Mouse (Mus musculus) liver, embryonic 16.5 days (tissue): ENCODE data around the gene Usp12. TPM values are rescaled to one million over a fixed set of nuclear protein-coding genes. Genes with fewer than 3 reads are reported as not detected.

ENCODE experiments used
- ATAC-seq: fragments of 200-750 bp; cut with Nextera tagmentation; 2 replicates; pipeline ENCODE4 v1.8.0; 2017; ENCODE audit warnings: low read depth, mild to moderate bottlenecking, moderate number of reproducible peaks, moderate library complexity
- H3K27ac ChIP-seq: fragments of 300-500 bp; sonication (generic); 2 replicates; pipeline ENCODE4 v1.5.1; 2014; ENCODE audit warnings: mild to moderate bottlenecking, low read length
- H3K27me3 ChIP-seq: fragments of 300-500 bp; sonication (generic); 2 replicates; pipeline ENCODE4 v1.6.1; 2014; ENCODE audit warnings: low read depth, low read length, mixed read lengths; ENCODE audit not compliant: control insufficient read depth, insufficient read depth
- H3K36me3 ChIP-seq: fragments of 300-500 bp; sonication (generic); 2 replicates; pipeline ENCODE4 v1.6.1; 2014; ENCODE audit warnings: mild to moderate bottlenecking; ENCODE audit not compliant: control insufficient read depth, insufficient read depth
- H3K4me1 ChIP-seq: fragments of 300-500 bp; sonication (generic); 2 replicates; pipeline ENCODE4 v1.6.1; 2014; ENCODE audit warnings: low read depth, low read length, mixed read lengths; ENCODE audit not compliant: control insufficient read depth
- H3K4me2 ChIP-seq: fragments of 300-500 bp; sonication (generic); 2 replicates; pipeline ENCODE4 v1.6.1; 2014; ENCODE audit warnings: low read depth, low read length, mixed read lengths
- H3K4me3 ChIP-seq: fragments of 300-500 bp; sonication (generic); 2 replicates; pipeline ENCODE4 v1.5.1; 2014; ENCODE audit warnings: low read depth, mild to moderate bottlenecking, low read length
- H3K9ac ChIP-seq: fragments of 300-500 bp; sonication (generic); 2 replicates; pipeline ENCODE4 v1.6.1; 2014; ENCODE audit warnings: low read depth, low read length
- H3K9me3 ChIP-seq: fragments of 300-500 bp; sonication (generic); replicated peaks from 2 replicates; pipeline ENCODE4 v1.6.1; 2016; ENCODE audit warnings: low read length; ENCODE audit not compliant: control insufficient read depth
- WGBS: fragments of 180-500 bp; shearing (Covaris S2); extraction: QIAGEN DNeasy Blood & Tissue Kit; methylation state at CpG from one replicate; pipeline ENCODE4 v1.1.7; 2014; ENCODE audit not compliant: insufficient replicate concordance; 5-methylcytosine and 5-hydroxymethylcytosine counted together
- polyA plus RNA-seq: library from polyadenylated mRNA; unstranded; fragments of >200 nt; fragmentation: Nextera tagmentation; extraction: Ambion mirVana; gene quantifications from 2 replicates; pipeline ENCODE4 v1.2.1, GENCODE M21; 2015

Gene Usp12
- polyA plus RNA-seq, 1 experiment from 2014 or later = 8.1 TPM

- ATAC-seq = peak; percentile 96
- H3K27me3 ChIP-seq = no peaks in the 10 kb centered on the region
- H3K4me1 ChIP-seq = peaks cover 44% of the 10 kb centered on the region
- H3K36me3 ChIP-seq = no peaks in the 10 kb centered on the region
- peak overlapping the region; percentile 100 for H3K27ac ChIP-seq
- H3K4me3 ChIP-seq = peak overlapping the region; percentile 21; the same call in 1 of the 2 replicates
- peaks cover 3% of the 10 kb centered on the region; the same call in 1 of the 2 replicates for H3K9me3 ChIP-seq
- H3K4me2 ChIP-seq = peak overlapping the region; percentile 57
- WGBS = 8% methylated on average over 8 of the region's 8 CpGs
- peak overlapping the region; percentile 66 for H3K9ac ChIP-seq
Observed at GRCm38 (mm10) chr5:146703710-146704121, 91.1 kb downstream of the Usp12 start.

GRCm38 (mm10) chr5:146700099-146700498 is 94.7 kb downstream of the Usp12 start:
- H3K9ac ChIP-seq = no peak overlapping the region

GRCm38 (mm10) chr5:146699433-146700019 is 95.3 kb downstream of the Usp12 start:
- WGBS = 32% methylated on average over 4 of the region's 4 CpGs
- H3K27ac ChIP-seq = 0 out of 2 replicates have a peak overlapping the region, but pooled peaks have one; percentile 15
- H3K4me2 ChIP-seq = no peak overlapping the region
- no peak overlapping the region for H3K9ac ChIP-seq
- H3K36me3 ChIP-seq = no peaks in the 10 kb centered on the region
- H3K4me3 ChIP-seq = no peak overlapping the region
- H3K9me3 ChIP-seq = peaks cover 3% of the 10 kb centered on the region; the same call in 1 of the 2 replicates
- H3K27me3 ChIP-seq = no peaks in the 10 kb centered on the region
- H3K4me1 ChIP-seq = peaks cover 40% of the 10 kb centered on the region
- ATAC-seq = no peak

More at GRCm38 (mm10) chr5:146700099-146700498, 94.7 kb downstream of the Usp12 start:
- Histone ChIP-seq H3K27me3 (no peaks in the 10 kb centered on the region), H3K36me3 (no peaks in the 10 kb centered on the region), H3K4me3 (no peak overlapping the region), H3K27ac (no peak overlapping the region), H3K9me3 (peaks cover 3% of the 10 kb centered on the region; the same call in 1 of the 2 replicates), H3K4me2 (no peak overlapping the region), H3K4me1 (peaks cover 40% of the 10 kb centered on the region)
- 79% methylated on average over 10 of the region's 10 CpGs for WGBS
- no peak for ATAC-seq

- Histone ChIP-seq H3K4me3 (no peak overlapping the region), H3K36me3 (no peaks in the 10 kb centered on the region), H3K27me3 (no peaks in the 10 kb centered on the region), H3K9ac (no peak overlapping the region), H3K4me2 (no peak overlapping the region), H3K4me1 (peaks cover 48% of the 10 kb centered on the region), H3K27ac (no peak overlapping the region; the same call in 1 of the 2 replicates), H3K9me3 (no peaks in the 10 kb centered on the region)
- 61% methylated on average over 5 of the region's 5 CpGs for WGBS
- ATAC-seq = no peak
Observed at GRCm38 (mm10) chr5:146695543-146695942, 99.3 kb downstream of the Usp12 start.

GRCm38 (mm10) chr5:146692976-146693361 is 101.8 kb downstream of the Usp12 start:
- Histone ChIP-seq H3K27ac (peak overlapping the region; percentile 85), H3K9ac (peak overlapping the region; percentile 48), H3K4me3 (0 out of 2 replicates have a peak overlapping the region, but pooled peaks have one; percentile 1), H3K4me1 (peaks cover 35% of the 10 kb centered on the region), H3K36me3 (no peaks in the 10 kb centered on the region), H3K27me3 (no peaks in the 10 kb centered on the region), H3K9me3 (no peaks in the 10 kb centered on the region), H3K4me2 (peak overlapping the region; percentile 50)
- 9% methylated on average over 5 of the region's 5 CpGs for WGBS
- peak; percentile 79 for ATAC-seq

- Histone ChIP-seq H3K9me3 (no peaks in the 10 kb centered on the region), H3K36me3 (no peaks in the 10 kb centered on the region), H3K27ac (peak overlapping the region; percentile 85), H3K4me1 (peaks cover 35% of the 10 kb centered on the region), H3K4me3 (0 out of 2 replicates have a peak overlapping the region, but pooled peaks have one; percentile 1), H3K27me3 (no peaks in the 10 kb centered on the region), H3K9ac (peak overlapping the region; percentile 48), H3K4me2 (peak overlapping the region; percentile 50)
- ATAC-seq = peak; percentile 47
- 17% methylated on average over 7 of the region's 7 CpGs for WGBS
Observed at GRCm38 (mm10) chr5:146692361-146692975, 102.3 kb downstream of the Usp12 start.

GRCm38 (mm10) chr5:146691745-146692144 is 103.1 kb downstream of the Usp12 start:
- WGBS = 50% methylated on average over 8 of the region's 8 CpGs

GRCm38 (mm10) chr5:146687541-146688313 is 107.1 kb downstream of the Usp12 start:
- Histone ChIP-seq H3K4me1 (peaks cover 24% of the 10 kb centered on the region), H3K9ac (peak overlapping the region; percentile 38; the same call in 1 of the 2 replicates), H3K36me3 (no peaks in the 10 kb centered on the region), H3K27ac (peak overlapping the region; percentile 80), H3K4me2 (peak overlapping the region; percentile 54), H3K27me3 (no peaks in the 10 kb centered on the region), H3K4me3 (0 out of 2 replicates have a peak overlapping the region, but pooled peaks have one; percentile 26), H3K9me3 (no peaks in the 10 kb centered on the region)
- 54% methylated on average over 17 of the region's 17 CpGs for WGBS
- ATAC-seq = peak; percentile 77

More at GRCm38 (mm10) chr5:146691745-146692144, 103.1 kb downstream of the Usp12 start:
- H3K4me1 ChIP-seq = peaks cover 35% of the 10 kb centered on the region
- H3K36me3 ChIP-seq = no peaks in the 10 kb centered on the region
- ATAC-seq = peak; percentile 11
- no peaks in the 10 kb centered on the region for H3K9me3 ChIP-seq
- H3K9ac ChIP-seq = peak overlapping the region; percentile 48; the same call in 1 of the 2 replicates
- H3K4me2 ChIP-seq = no peak overlapping the region
- H3K4me3 ChIP-seq = no peak overlapping the region
- peak overlapping the region; percentile 85 for H3K27ac ChIP-seq
- no peaks in the 10 kb centered on the region for H3K27me3 ChIP-seq
